Mouse (Mus musculus): ENCODE measurements around the gene B4galt5.

B4galt5 gene

DNA sequence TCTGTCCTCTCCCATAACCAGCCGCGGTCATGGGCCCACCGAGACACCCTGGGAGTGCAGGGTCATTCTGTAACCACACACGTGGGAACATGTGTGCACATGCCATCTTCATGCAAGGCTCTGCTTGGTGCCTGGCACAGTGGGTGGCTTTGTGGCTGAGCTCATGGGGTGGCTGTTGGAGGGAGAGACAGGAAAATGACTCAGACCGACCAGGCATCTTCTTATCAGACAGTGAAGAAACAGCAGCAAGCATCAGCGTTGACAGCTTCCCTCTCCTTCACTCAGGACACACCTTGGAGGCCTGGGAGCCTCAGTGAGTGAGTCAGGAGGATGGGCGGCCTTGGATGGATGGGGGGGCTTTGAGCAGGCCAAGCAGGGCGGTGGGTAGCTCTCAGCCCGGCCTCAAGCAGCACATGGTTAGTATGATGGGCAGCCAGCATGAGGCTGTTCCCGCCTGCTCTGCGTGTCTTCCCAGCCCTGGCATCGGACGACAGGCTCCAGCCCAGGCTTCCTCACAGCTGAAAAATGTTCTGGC lies 75.7 kb downstream of the B4galt5 start:
- DNase-seq, result no peak

DNA sequence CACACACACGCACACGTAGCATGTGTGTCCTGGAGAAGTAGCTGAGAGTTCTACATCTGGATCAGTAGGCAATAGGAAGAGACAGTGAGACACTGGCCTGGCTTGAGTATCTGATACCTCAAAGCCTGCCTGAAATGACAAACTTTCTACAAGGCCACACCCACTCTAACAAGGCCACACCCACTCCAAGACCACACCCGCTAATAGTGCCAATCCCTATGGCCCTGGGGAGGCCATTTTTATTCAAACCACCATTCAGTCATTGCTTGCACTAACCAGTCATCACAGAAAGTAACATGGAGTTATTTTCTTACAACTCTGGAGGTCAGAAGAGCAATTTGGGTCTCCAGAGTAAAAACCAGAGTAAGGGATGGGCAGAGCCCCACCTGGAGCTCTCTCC lies 76.3 kb downstream of the B4galt5 start:
- DNase-seq, result no peak

DNA sequence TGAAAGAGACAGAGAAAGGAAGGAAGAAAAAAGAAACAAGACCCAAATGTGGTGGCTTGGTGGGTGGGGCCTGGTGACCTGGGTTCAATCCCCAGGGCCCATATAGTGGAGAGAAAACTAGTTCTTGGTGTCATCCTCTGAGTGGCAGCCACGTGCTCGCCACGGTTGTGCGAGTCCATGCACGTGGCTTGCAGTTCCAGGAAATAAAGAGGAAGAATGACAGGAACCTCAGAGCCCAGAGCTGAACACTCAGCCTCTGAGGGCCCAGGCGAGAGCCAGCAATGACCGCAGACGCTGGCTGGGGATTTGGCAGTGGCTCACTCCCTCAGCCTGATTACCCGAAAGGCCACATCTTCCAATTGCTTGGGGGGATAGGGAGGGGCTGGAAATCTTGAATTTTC lies 77.9 kb downstream of the B4galt5 start:
- no peak for DNase-seq

DNA sequence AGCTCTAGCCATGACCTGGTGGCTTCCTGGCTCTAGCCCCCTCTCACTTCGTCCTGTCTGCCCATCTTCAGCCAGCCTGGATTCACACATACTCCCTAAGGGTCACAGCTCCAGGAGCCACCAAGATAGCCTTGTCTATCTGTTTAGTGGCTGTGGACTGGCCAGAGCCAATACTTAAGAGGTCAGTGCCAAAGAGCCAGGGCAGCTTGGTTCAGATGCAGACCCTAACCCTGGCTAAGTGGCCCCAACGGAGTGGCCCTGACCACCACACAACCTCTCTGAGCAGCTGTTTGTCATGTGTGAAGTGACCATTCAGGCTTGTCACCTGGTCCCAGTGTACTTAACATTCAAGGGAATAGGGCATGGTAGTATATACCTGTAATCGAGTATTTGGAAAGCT lies 78.5 kb downstream of the B4galt5 start:
- no peak for DNase-seq

DNA sequence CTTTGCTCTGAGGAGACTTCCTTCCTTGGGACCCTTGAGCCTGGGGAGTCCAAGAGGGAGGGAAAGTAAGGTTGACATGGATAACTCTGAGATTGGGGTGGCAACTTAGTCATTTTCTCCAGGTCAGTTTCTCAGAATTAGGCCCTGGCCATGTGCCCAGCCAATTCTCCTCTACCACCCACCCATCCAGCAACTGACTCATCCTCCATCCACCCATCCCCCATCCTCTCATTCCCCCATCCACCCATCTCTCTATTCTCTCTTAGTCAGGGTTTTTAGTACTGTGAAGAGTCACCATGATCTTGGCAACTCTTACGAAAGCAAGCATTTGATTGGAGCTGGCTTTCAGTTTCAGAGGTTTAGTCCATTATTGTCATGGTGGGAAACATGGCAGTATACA lies 80.3 kb downstream of the B4galt5 start:
- no peak for DNase-seq

DNA sequence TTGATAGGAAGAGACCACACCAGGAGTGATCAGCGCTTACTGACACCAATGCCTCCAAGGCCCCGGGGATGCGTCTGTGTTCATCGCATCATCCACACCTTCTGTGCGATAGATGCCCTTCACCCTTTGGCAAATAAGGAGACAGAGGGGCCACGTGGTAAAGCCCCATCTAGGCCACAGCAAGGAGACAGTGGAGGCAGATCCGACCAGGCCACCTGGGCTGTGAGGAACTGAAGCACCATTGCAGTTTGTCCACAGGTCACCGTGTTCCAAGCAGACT lies 80.6 kb downstream of the B4galt5 start:
- no peak for DNase-seq

DNA sequence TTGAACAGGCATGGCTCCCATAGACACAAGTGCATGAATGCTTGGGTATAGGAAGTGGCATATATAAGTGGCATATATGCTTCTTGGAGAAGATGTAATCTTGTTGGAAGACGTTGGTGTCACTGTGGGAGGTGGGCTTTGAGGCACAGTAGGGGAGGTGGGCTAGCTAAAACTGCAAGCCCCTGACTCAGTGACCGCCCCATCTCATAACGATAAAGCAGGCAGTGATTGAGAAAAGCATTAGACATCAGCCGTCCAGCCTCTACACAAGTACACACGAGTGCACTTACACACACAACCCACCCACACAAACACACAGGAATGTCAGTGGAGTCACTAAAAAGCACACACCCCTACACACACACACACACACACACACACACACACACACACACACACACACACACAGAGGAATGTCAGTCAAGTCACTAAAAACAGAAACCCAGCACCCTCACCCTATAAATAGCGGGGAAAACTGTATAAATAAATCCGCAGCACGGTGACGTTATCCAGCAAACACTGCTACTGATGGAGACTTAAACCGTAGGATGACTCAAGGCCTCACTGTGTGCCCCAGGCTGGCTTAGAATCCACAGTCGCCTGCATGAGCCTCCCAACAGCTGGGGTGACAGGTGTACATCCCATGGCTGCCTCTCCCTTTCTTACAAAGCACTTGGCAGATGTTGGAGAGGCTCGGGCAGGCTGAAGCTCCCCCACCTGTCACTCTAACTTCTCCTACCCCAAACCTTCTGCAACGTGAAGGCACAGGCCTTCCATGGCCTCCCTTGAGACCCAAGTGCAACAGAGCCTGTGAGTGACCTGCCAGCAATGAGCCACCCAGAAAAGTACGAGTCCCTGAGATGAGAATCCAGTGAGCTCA lies 81.2 kb downstream of the B4galt5 start:
- no peak for DNase-seq

DNA sequence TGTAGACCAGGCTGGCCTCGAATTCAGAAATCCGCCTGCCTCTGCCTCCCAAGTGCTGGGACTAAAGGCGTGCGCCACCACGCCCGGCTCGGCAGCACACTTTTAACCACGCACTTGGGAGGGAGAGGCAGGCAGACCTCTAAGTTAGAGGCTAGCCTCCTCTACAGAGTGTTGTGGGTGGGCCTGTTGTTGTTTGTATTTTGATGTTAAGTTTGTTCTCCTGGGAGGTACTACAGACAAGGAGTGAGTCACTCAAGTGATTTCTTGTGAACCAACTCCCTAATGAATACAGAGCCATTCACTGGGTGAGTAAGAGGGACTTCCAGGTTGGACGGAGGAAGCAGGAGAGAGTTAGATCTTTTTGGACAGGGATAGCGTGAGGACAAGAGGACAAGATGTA lies 82.8 kb downstream of the B4galt5 start:
- no peak for DNase-seq

DNA sequence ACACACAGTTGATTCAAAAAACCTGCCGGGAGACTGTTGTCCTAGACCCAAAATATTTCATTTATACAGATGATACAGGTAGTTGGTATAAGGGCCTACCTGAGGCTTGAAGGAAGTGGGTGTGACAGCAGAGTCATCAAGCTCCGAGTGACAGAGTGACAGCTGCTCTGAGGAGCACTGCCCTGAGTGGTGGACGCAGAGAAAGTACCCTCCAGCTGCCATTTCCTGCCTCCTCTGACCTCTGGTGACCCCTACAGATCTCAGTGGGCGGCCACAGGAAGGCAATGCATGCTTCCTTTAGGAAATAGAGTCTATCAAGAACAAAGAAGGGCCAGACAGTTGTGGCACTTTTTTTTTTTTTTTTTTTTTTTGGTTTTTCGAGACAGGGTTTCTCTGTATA lies 83.2 kb downstream of the B4galt5 start:
- no peak for DNase-seq

DNA sequence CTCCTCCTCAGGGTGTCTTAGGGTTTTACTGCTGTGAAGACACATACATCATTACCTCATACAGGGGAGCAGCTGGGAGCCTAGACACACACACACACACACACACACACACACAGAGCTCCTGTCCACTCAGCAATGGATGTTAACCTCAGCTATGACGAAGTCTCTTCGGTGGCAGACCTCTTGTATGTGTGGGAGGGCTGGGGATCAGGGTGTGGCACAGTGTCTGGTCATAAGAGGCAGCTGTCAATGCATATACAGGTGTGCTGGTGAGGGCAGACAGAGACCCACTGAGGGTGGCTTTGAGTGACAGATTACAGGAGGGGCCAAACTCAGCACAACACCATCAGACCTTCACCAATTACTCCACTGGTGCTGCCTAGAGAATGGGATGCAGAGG lies 84.0 kb downstream of the B4galt5 start:
- no peak for DNase-seq

DNA sequence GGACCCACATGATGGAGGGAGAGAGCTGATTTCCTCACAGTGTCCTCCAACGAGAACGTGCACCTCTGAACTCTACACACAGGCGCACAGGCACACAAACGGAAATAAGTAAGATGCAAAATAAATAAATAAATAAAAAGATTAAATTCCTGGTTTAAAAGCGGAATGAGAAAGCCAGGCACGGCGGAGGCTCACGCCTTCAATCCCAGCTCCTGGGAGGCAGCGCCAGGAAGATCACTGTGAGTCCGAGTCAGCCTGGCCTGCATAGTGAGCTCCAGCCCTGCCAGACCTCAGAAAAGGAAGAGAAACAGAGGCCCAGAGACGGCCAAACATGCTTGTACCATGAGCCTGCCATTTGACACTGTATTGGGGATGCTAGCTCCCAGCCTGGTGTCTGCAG lies 85.1 kb downstream of the B4galt5 start:
- DNase-seq, result no peak

DNA sequence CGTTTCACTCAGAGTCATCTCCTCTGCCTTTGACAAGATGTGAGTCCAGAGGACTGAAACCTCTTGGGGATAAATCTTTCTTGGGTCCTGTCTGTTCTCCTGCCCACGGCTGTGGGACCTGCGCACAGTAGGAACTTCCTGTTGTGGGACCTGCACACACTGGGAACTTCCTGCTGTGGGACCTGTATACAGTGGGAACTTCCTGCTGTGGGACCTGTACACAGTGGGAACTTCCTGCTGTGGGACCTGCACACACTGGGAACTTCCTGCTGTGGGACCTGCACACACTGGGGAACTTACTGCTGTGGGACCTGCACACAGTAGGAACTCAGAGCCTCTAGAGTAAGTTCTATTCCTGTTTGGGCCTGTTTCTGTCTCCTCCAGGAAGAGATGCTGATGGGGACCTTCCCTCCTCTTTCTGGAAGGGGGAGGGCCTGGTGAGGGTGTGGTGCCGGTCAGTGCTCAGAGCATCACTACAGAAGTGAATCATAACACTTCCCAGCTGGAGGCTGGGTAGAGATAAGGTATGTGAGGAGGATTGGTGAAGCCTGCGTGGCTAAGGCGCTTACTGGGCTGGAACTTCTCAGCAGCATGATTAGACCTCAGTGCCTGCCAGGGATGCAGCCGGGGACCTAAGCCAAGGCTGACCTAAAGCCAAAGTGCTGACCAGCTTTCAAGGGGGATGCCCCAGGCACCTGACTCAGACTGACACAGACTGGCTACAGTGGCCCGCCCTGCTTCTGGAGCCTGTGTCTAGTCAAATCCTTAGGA lies 85.8 kb downstream of the B4galt5 start:
- DNase-seq, result no peak

DNA sequence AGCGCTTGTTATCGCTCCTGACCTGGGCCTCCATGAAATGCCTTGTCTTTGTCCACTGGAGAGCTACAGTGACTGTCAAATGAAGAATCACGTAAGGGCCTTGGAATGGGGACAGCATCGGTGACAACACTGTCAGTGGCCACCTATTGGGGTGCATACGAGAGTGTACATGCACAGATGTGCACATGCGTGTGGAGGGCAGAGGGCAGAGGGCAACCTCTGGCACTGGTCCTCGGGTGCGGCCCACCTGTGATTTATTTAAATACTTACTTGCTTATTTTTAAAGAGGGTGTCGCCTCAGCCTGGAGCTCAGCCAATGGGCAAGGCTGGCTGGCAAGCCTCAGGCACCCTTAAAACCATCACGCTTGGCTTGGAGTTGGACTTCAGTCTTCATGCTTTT lies 86.5 kb downstream of the B4galt5 start:
- DNase-seq, result no peak

DNA sequence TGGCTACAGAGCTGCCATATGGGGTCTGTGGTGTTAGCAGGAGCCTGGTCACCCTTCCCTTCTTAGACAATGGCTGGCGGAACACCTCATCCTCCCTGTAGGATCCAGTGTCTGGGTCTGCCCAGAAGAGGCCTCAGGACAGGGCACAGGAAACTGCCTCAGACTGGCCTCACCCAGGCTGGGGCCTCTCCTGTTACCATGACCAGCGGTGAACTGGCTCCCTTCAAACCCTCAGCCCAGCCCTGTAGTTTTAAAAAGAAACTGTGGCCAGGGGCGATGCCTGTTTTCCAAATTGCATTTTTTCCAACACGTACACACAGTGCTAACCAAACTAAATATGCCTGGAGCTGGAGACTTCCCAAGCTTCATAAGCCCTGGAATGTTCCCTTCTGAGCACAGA lies 87.9 kb downstream of the B4galt5 start:
- DNase-seq, result no peak

DNA sequence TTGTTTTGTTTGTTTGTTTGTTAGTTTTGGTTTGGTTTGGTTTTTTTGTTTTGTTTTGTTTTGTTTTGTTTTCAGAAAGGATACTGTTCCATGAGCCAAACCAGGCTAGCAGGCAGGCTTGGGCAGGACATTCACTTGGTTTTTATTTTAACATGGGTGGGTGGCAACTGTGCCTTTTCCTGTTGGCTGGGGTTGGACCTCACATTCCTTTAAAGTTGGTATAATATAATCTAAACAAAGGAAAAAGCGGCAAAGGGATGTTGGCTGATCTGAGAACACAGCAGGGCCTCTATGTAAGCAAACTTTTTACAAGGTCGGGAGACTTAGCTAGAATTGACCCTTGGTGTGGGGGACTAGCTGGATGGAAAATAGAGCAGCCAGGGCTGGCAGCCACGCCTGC lies 91.2 kb downstream of the B4galt5 start:
- no peak for DNase-seq

DNA sequence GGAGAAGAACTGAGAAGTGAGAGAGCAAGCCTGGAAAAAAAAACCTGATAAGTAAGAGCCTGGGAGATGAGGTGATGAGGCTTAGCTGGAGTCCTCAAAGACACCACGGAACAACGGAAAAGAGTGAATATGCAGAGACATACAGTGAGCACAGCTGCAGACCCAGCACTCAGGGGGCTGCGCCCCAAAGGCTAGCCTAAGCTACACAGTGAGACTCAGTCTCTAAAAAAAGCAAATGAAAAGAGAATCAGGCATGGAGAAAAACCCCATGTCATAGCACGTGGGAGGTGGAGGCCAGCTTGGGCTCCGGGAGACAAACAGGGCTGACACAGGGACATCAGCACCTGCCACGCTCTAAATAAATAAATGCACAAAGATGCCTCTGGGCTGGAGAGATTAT lies 94.2 kb downstream of the B4galt5 start:
- no peak for DNase-seq

DNA sequence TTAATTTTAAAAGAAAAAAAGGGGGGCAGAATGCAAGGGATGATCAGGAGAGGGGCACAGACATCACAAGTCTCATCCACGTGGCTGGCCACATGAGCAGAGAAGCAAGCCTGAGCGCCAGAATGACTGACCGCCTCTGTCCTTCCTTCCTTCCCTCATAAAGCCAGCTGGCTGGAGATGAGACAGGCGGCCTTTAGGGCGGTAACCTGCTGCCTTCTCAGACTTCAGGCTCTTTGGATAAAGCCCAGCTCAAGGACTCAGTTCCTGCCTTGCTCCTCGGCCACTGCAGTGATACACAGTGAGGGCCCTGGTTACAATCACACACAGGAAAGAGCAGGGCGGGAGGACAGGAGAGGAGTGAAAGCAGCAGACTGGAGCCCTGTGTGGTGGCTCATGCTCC lies 94.8 kb downstream of the B4galt5 start:
- no peak for DNase-seq

DNA sequence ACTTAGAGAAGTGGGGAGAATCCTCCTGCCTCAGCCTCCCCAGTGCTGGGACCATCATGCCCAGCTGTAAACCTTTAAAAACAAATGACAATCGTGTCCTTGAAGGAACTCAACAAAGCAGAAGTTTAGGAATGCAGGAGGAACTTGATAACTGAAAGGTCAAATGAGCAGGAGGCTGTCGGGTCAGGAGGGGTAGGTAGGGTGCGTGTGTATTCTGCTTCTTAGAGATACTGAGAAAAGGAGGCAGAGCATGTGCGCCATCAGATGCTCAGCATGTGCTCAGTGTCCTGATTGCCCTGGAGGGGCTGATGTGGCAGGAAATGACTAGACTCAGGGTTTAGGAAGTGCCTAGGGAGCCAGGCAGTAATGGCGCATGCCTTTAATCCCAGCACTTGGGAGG lies 95.5 kb downstream of the B4galt5 start:
- no peak for DNase-seq

DNA sequence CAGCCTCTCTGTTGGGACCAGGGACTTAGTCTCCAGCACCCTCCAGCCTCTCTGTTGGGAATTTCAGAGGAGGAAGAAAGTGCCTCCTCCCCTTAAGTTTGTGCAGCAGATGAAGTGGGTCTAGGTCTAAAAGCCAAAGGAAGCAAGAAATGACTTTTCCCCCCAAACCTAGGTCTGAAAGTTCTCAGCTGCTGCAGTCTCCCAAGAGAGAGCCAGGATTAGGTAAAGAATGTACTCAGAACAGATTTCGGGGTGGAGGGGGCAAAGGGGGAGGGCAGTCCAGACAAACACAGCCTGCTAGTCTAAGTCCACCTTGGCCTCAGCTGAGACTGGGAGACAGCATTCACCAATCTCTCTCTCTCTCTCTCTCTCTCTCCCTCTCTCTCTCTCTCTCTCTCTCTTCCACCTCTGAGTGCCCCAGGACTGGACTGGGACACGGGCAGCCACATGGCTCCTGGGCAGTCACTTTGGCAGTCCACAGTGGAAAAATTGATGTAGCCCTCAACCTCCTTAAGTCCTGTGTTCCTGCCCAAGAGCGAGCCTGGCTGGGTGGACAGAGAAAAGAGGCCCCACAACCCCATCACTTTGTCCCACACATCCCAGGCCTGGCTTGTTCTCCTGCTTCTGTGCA lies 96.8 kb downstream of the B4galt5 start:
- no peak for DNase-seq

DNA sequence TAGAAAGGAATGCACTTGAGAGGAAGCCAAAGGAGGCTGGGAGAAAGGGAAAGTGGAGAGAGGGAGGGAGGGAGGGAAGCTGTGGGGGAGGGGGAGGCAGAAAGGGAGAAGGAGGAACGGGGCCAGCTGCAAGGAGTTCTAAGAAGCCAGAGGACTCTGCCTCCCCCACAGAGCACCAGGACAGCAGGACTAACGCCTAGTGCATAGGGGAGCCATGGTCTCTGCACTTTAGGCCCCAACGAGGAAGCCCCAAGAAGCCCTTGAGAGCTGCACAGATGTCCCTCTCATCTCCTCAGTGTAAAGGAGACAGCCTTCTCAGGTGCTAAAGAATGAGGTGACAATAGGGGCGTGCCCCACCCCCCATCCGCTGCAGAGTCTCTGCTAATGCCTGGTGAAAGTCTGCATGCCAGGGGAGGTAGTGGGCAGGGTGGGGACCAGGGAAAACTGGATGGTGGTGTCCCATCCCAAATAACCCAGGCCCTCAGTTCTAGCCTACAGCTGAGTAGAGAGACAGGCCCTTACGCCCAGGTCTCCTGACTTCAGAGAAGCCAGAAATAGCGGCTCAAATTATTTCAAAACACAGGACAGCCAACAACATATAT lies 98.1 kb downstream of the B4galt5 start:
- no peak for DNase-seq

DNA sequence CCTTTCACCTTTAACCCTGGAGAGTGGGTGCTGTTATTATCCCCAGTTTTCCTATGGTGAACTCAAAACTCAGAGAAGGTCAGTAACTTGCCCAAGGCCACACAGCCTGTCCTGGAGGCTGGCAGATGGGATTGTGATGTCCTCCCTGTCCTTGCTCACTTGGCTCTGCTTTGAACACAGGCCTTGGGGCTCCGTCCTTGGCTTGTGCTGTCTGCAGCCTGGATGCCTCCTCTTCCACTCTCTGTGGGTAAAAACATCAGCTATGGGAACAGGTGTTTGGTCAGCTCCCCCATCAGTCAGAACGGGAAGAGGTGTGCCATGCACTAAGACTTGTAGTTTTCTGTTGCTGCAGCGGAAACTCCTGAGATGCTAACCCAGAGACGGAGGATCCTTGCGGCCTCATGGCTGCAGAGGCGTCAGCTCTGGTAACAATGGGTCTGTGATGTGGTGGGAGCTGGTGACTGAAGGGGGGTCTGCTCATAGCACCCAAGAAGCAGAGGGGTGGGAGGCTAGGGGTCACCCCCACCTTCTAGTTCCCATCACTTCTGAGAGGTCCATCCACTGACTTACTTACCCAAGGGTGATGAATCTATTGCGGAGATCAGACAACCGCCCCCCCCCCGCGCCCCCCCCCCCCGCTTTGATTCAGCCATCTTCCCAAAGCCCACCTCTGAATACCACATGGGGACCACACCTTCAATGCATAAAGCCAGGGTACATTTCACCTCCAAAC lies 98.8 kb downstream of the B4galt5 start:
- no peak for DNase-seq

DNA sequence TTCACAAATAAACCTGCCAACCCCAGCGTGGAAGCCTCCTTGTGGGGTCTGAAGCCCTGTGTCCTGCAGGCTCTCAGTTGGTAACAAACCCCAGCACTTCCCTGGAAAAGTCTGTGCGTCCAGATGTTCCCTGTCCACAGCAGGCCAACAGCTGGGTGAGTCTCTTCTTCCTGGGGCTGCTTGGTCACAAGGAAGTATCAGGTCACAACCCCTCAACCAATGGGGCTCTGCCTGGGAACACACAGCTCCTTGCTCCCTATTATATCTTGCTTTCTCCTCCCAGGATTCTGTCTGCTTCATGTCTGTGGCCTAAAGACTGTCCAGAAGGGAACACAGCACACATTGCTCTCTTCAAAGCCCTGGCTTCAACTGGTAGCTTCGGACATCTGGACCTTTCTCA lies 99.4 kb downstream of the B4galt5 start:
- DNase-seq, result no peak

Measured in right cerebral cortex, postnatal 25 days (tissue).